Mouse (Mus musculus): ENCODE data around the gene Alpl. TPM values are rescaled to one million over a fixed set of nuclear protein-coding genes. Genes with fewer than 3 reads are reported as not detected.

Gene Alpl
- total RNA-seq, 2 experiments from 2014 or later = 52.8 to 68.3 TPM

- DNase-seq (ENCODE audit: low spot score) = no peak
- intact Hi-C loops (cut with DNase I) = loop anchor here (2.0 to 10.0 kb wide), 2 partner anchors 219 to 389 kb away; no protein-coding TSS in a partner anchor
Measured at GRCm38 (mm10) chr4:137725541-137726145, 70.5 kb downstream of the Alpl start.

- no peak for DNase-seq (ENCODE audit: low spot score)
- intact Hi-C loops (cut with DNase I) = loop anchor here (10.0 kb wide), 1 partner anchor 390 kb away; no protein-coding TSS in a partner anchor
Measured at GRCm38 (mm10) chr4:137724766-137725165, 71.4 kb downstream of the Alpl start.

- peak; percentile 40 for DNase-seq (ENCODE audit: low spot score)
- intact Hi-C loops (cut with DNase I) = loop anchor here (10.0 kb wide), 1 partner anchor 391 kb away; no protein-coding TSS in a partner anchor
Measured at GRCm38 (mm10) chr4:137724212-137724611, 72.0 kb downstream of the Alpl start.

GRCm38 (mm10) chr4:137723527-137723926, 72.7 kb downstream of the Alpl start:
- DNase-seq (ENCODE audit: low spot score) = no peak
- intact Hi-C loops (cut with DNase I) = loop anchor here (10.0 kb wide), 1 partner anchor 391 kb away; no protein-coding TSS in a partner anchor

GRCm38 (mm10) chr4:137722692-137723427, 73.3 kb downstream of the Alpl start:
- intact Hi-C loops (cut with DNase I) = loop anchor here (1.0 to 10.0 kb wide), 3 partner anchors 40 to 392 kb away; no protein-coding TSS in a partner anchor
- no peak for DNase-seq (ENCODE audit: low spot score)

- intact Hi-C loops (cut with DNase I) = loop anchor here (1.0 to 10.0 kb wide), 3 partner anchors 39 to 393 kb away; no protein-coding TSS in a partner anchor
- DNase-seq (ENCODE audit: low spot score) = no peak
Measured at GRCm38 (mm10) chr4:137722230-137722629, 74.0 kb downstream of the Alpl start.

GRCm38 (mm10) chr4:137721563-137721962, 74.6 kb downstream of the Alpl start:
- intact Hi-C loops (cut with DNase I) = loop anchor here (10.0 kb wide), 1 partner anchor 393 kb away; no protein-coding TSS in a partner anchor
- no peak for DNase-seq (ENCODE audit: low spot score)

GRCm38 (mm10) chr4:137719378-137720077, 76.7 kb downstream of the Alpl start:
- intact Hi-C loops (cut with DNase I) = loop anchor here (10.0 kb wide), 1 partner anchor 395 kb away; no protein-coding TSS in a partner anchor
- no peak for DNase-seq (ENCODE audit: low spot score)

- intact Hi-C loops (cut with DNase I) = no loop called here
- DNase-seq (ENCODE audit: low spot score) = no peak
Measured at GRCm38 (mm10) chr4:137717671-137718070, 78.5 kb downstream of the Alpl start.

GRCm38 (mm10) chr4:137717005-137717404, 79.2 kb downstream of the Alpl start:
- intact Hi-C loops (cut with DNase I) = no loop called here
- no peak for DNase-seq (ENCODE audit: low spot score)

GRCm38 (mm10) chr4:137714020-137714624, 82.1 kb downstream of the Alpl start:
- intact Hi-C loops (cut with DNase I) = no loop called here

GRCm38 (mm10) chr4:137712963-137713362, 83.2 kb downstream of the Alpl start:
- no peak for DNase-seq (ENCODE audit: low spot score)
- intact Hi-C loops (cut with DNase I) = no loop called here

More at GRCm38 (mm10) chr4:137714020-137714624, 82.1 kb downstream of the Alpl start:
- DNase-seq (ENCODE audit: low spot score) = no peak

GRCm38 (mm10) chr4:137707216-137707990, 88.8 kb downstream of the Alpl start:
- intact Hi-C loops (cut with DNase I) = no loop called here

GRCm38 (mm10) chr4:137706510-137706909, 89.7 kb downstream of the Alpl start:
- no peak for DNase-seq (ENCODE audit: low spot score)
- intact Hi-C loops (cut with DNase I) = no loop called here

More at GRCm38 (mm10) chr4:137707216-137707990, 88.8 kb downstream of the Alpl start:
- DNase-seq (ENCODE audit: low spot score) = peak; percentile 52

- DNase-seq (ENCODE audit: low spot score) = no peak
- intact Hi-C loops (cut with DNase I) = no loop called here
Measured at GRCm38 (mm10) chr4:137705379-137705778, 90.8 kb downstream of the Alpl start.

- no peak for DNase-seq (ENCODE audit: low spot score)
- intact Hi-C loops (cut with DNase I) = no loop called here
Measured at GRCm38 (mm10) chr4:137704561-137704960, 91.6 kb downstream of the Alpl start.

GRCm38 (mm10) chr4:137703077-137703476, 93.1 kb downstream of the Alpl start:
- no peak for DNase-seq (ENCODE audit: low spot score)
- intact Hi-C loops (cut with DNase I) = no loop called here

- intact Hi-C loops (cut with DNase I) = no loop called here
- no peak for DNase-seq (ENCODE audit: low spot score)
Measured at GRCm38 (mm10) chr4:137700960-137701359, 95.2 kb downstream of the Alpl start.

Measured in heart, postnatal 25 days (tissue).